Mouse (Mus musculus) lung, postnatal 0 days (tissue): ENCODE results near the gene Gm49373.

ENCODE experiments used
- CTCF ChIP-seq: IDR thresholded peaks from 2 replicates; pipeline ENCODE4 v1.5.1; 2016; ENCODE audit warnings: antibody characterized with exemption, mild to moderate bottlenecking
- EP300 ChIP-seq: IDR thresholded peaks from 2 replicates; pipeline ENCODE4 v1.6.1; 2016; ENCODE audit warnings: antibody characterized with exemption, mild to moderate bottlenecking, control low read depth

- TF ChIP-seq CTCF (no peak), EP300 (no peak)
Observed at GRCm38 (mm10) chr9:21081127-21081526, 8.2 kb upstream of the Gm49373 start.
